Mouse (Mus musculus) CH12.LX (cell line): ENCODE results near the gene Acads. TPM values are rescaled to one million over a fixed set of nuclear protein-coding genes. Genes with fewer than 3 reads are reported as not detected.

Experiments used
- DNase-seq: peaks from one replicate; pipeline ENCODE4 v3.0.0-alpha.2; 2013; ENCODE audit errors: extremely low read depth
- H3K27ac ChIP-seq: 2 replicates; pipeline ENCODE4 v1.5.1; 2012; ENCODE audit warnings: low read depth, mild to moderate bottlenecking, control low read depth, moderate library complexity; ENCODE audit not compliant: insufficient read depth
- H3K27me3 ChIP-seq: replicated peaks from 2 replicates; pipeline ENCODE3; 2012; ENCODE audit warnings: inconsistent platforms
- H3K36me3 ChIP-seq, 2 experiments: replicated peaks in 1 of 2; 2 replicates each; pipeline versions ENCODE3 to v1.6.1; 2012; ENCODE audit warnings: inconsistent platforms in 1 of 2, low read length in 1 of 2, mild to moderate bottlenecking in 1 of 2, mixed read lengths in 1 of 2, moderate library complexity in 1 of 2; ENCODE audit not compliant: control insufficient read depth in 1 of 2, insufficient read depth in 1 of 2
- H3K4me1 ChIP-seq, 2 experiments: 2 replicates each; pipeline ENCODE4 v1.6.1; 2012; ENCODE audit warnings: inconsistent platforms in 1 of 2, moderate library complexity in 1 of 2; ENCODE audit not compliant: insufficient read depth in 2 of 2, control insufficient read depth in 1 of 2
- H3K4me2 ChIP-seq: 2 replicates; pipeline ENCODE4 v1.6.1; 2012; ENCODE audit warnings: low read depth, mild to moderate bottlenecking, control low read depth; ENCODE audit not compliant: poor library complexity, insufficient read depth, severe bottlenecking
- H3K4me3 ChIP-seq, 3 experiments: fragments of 150-350 bp in 1 of 3; sonication (generic) in 1 of 3; replicated peaks in 1 of 3; 2 replicates each; pipeline versions ENCODE3 to v1.5.1; 2011 to 2012; ENCODE audit warnings: low read depth in 2 of 3, low read length in 2 of 3, mild to moderate bottlenecking in 2 of 3, moderate library complexity in 2 of 3, control low read depth in 1 of 3, improper control_type of control experiment in 1 of 3, inconsistent platforms in 1 of 3, mixed read lengths in 1 of 3; ENCODE audit not compliant: poor library complexity in 1 of 3
- H3K79me2 ChIP-seq: replicated peaks from 2 replicates; pipeline ENCODE4 v1.6.1; 2012; ENCODE audit warnings: mild to moderate bottlenecking, moderate library complexity; ENCODE audit not compliant: control insufficient read depth, poor library complexity, insufficient read depth, severe bottlenecking; ENCODE audit errors: extremely low read depth
- H3K9ac ChIP-seq: 2 replicates; pipeline ENCODE4 v1.6.1; 2012; ENCODE audit warnings: low read depth, mild to moderate bottlenecking, control low read depth, moderate library complexity; ENCODE audit not compliant: insufficient read depth
- H3K9me3 ChIP-seq: replicated peaks from 2 replicates; pipeline ENCODE3; 2012; ENCODE audit warnings: low read length, inconsistent platforms, mixed read lengths
- BHLHE40 ChIP-seq: IDR thresholded peaks from 2 replicates; pipeline ENCODE4 v1.6.1; 2011; ENCODE audit warnings: mild to moderate bottlenecking, low read depth, low read length, improper control_type of control experiment
- CHD1 ChIP-seq: IDR thresholded peaks from 2 replicates; pipeline ENCODE4 v1.6.1; 2012; ENCODE audit warnings: low read depth, low read length, improper control_type of control experiment, inconsistent platforms
- CHD2 ChIP-seq: IDR thresholded peaks from 2 replicates; pipeline ENCODE4 v1.6.1; 2011; ENCODE audit warnings: low read length, improper control_type of control experiment
- CTCF ChIP-seq, 2 experiments: IDR thresholded peaks in 1 of 2; conservative IDR thresholded peaks in 1 of 2; 2 replicates each; pipeline ENCODE4 v1.5.1; 2011 to 2012; ENCODE audit warnings: low read depth in 2 of 2, low read length in 2 of 2, improper control_type of control experiment in 1 of 2, inconsistent platforms in 1 of 2, mild to moderate bottlenecking in 1 of 2, moderate library complexity in 1 of 2
- ELF1 ChIP-seq: IDR thresholded peaks from 2 replicates; pipeline ENCODE4 v1.6.1; 2014; ENCODE audit warnings: low read depth, mild to moderate bottlenecking, inconsistent platforms, low read length, improper control_type of control experiment
- EP300 ChIP-seq: IDR thresholded peaks from 2 replicates; pipeline ENCODE4 v1.6.1; 2011; ENCODE audit warnings: low read length, improper control_type of control experiment
- ETS1 ChIP-seq: conservative IDR thresholded peaks from 2 replicates; pipeline ENCODE4 v1.6.1; 2012; ENCODE audit warnings: low read depth, mild to moderate bottlenecking, inconsistent platforms, low read length, improper control_type of control experiment, moderate library complexity
- GABPA ChIP-seq: IDR thresholded peaks from 2 replicates; pipeline ENCODE4 v1.6.1; 2012; ENCODE audit warnings: low read depth, low read length, improper control_type of control experiment, inconsistent platforms; ENCODE audit not compliant: insufficient replicate concordance
- HCFC1 ChIP-seq: IDR thresholded peaks from 2 replicates; pipeline ENCODE4 v1.6.1; 2012; ENCODE audit warnings: low read depth, mild to moderate bottlenecking, inconsistent platforms, low read length, improper control_type of control experiment
- IRF4 ChIP-seq: IDR thresholded peaks from 2 replicates; pipeline ENCODE4 v1.6.1; 2014; ENCODE audit warnings: low read depth, mild to moderate bottlenecking, inconsistent platforms, low read length, improper control_type of control experiment
- JUN ChIP-seq: IDR thresholded peaks from 2 replicates; pipeline ENCODE4 v1.6.1; 2011; ENCODE audit warnings: low read depth, mild to moderate bottlenecking, low read length, improper control_type of control experiment, moderate library complexity; ENCODE audit not compliant: insufficient read depth
- JUND ChIP-seq: conservative IDR thresholded peaks from 2 replicates; pipeline ENCODE4 v1.6.1; 2011; ENCODE audit warnings: low read depth, low read length, improper control_type of control experiment
- MAFK ChIP-seq: IDR thresholded peaks from 2 replicates; pipeline ENCODE4 v1.6.1; 2011; ENCODE audit warnings: low read length, improper control_type of control experiment; ENCODE audit not compliant: insufficient replicate concordance
- MAX ChIP-seq: IDR thresholded peaks from 2 replicates; pipeline ENCODE4 v1.6.1; 2011; ENCODE audit warnings: low read length, improper control_type of control experiment
- MAZ ChIP-seq: IDR thresholded peaks from 2 replicates; pipeline ENCODE4 v1.6.1; 2012; ENCODE audit warnings: low read depth, mild to moderate bottlenecking, inconsistent platforms, low read length, improper control_type of control experiment, moderate library complexity
- MEF2A ChIP-seq: IDR thresholded peaks from 2 replicates; pipeline ENCODE4 v1.6.1; 2014; ENCODE audit warnings: low read depth, mild to moderate bottlenecking, inconsistent platforms, low read length, improper control_type of control experiment, borderline replicate concordance
- MXI1 ChIP-seq: IDR thresholded peaks from 2 replicates; pipeline ENCODE4 v1.6.1; 2011; ENCODE audit warnings: mild to moderate bottlenecking, low read depth, low read length, improper control_type of control experiment
- MYC ChIP-seq: IDR thresholded peaks from 2 replicates; pipeline ENCODE4 v1.6.1; 2011; ENCODE audit warnings: low read depth, mild to moderate bottlenecking, improper control_type of control experiment, low read length
- NELFE ChIP-seq: IDR thresholded peaks from 2 replicates; pipeline ENCODE4 v1.6.1; 2011; ENCODE audit warnings: low read depth, low read length, improper control_type of control experiment
- NRF1 ChIP-seq: IDR thresholded peaks from 2 replicates; pipeline ENCODE4 v1.6.1; 2014; ENCODE audit warnings: low read depth, mild to moderate bottlenecking, inconsistent platforms, low read length, improper control_type of control experiment, moderate library complexity
- POLR2A ChIP-seq: IDR thresholded peaks from 2 replicates; pipeline ENCODE4 v1.6.1; 2011; ENCODE audit warnings: low read depth, mild to moderate bottlenecking, improper control_type of control experiment, low read length
- POLR2AphosphoS2 ChIP-seq: IDR thresholded peaks from 2 replicates; pipeline ENCODE4 v1.6.1; 2011; ENCODE audit warnings: low read depth, low read length, improper control_type of control experiment
- RAD21 ChIP-seq: IDR thresholded peaks from 2 replicates; pipeline ENCODE4 v1.6.1; 2011; ENCODE audit warnings: low read depth, mild to moderate bottlenecking, low read length, improper control_type of control experiment, moderate library complexity
- RCOR1 ChIP-seq: conservative IDR thresholded peaks from 2 replicates; pipeline ENCODE4 v1.6.1; 2012; ENCODE audit warnings: low read depth, mild to moderate bottlenecking, inconsistent platforms, low read length, improper control_type of control experiment
- SIN3A ChIP-seq: IDR thresholded peaks from 2 replicates; pipeline ENCODE4 v1.6.1; 2012; ENCODE audit warnings: low read length, improper control_type of control experiment, inconsistent platforms
- SMC3 ChIP-seq: IDR thresholded peaks from 2 replicates; pipeline ENCODE4 v1.6.1; 2011; ENCODE audit warnings: low read depth, low read length, improper control_type of control experiment
- TCF12 ChIP-seq: IDR thresholded peaks from 2 replicates; pipeline ENCODE4 v1.6.1; 2014; ENCODE audit warnings: low read depth, mild to moderate bottlenecking, inconsistent platforms, low read length, improper control_type of control experiment
- UBTF ChIP-seq: IDR thresholded peaks from 2 replicates; pipeline ENCODE4 v1.6.1; 2012; ENCODE audit warnings: low read depth, mild to moderate bottlenecking, inconsistent platforms, low read length, improper control_type of control experiment, moderate library complexity
- USF1 ChIP-seq: IDR thresholded peaks from 2 replicates; pipeline ENCODE4 v1.6.1; 2014; ENCODE audit warnings: low read depth, mild to moderate bottlenecking, inconsistent platforms, low read length, improper control_type of control experiment
- USF2 ChIP-seq: conservative IDR thresholded peaks from 2 replicates; pipeline ENCODE4 v1.6.1; 2011; ENCODE audit warnings: low read depth, low read length, improper control_type of control experiment
- ZC3H11A ChIP-seq: IDR thresholded peaks from 2 replicates; pipeline ENCODE4 v1.6.1; 2012; ENCODE audit warnings: low read depth, mild to moderate bottlenecking, inconsistent platforms, low read length, improper control_type of control experiment
- ZMIZ1 ChIP-seq: IDR thresholded peaks from 2 replicates; pipeline ENCODE4 v1.6.1; 2012; ENCODE audit warnings: low read depth, mild to moderate bottlenecking, inconsistent platforms, low read length, improper control_type of control experiment
- ZNF384 ChIP-seq: IDR thresholded peaks from 2 replicates; pipeline ENCODE4 v1.6.1; 2012; ENCODE audit warnings: low read depth, low read length, improper control_type of control experiment, inconsistent platforms
- dilution Hi-C: fragments of 300-500 bp; cut with MboI; formaldehyde crosslinking; loops from 2 replicates; pipeline ENCODE4 v1.14.3; 2020; ENCODE audit warnings: low sequenced_read_pairs; ENCODE audit not compliant: extremely low pct_unique_long_range_greater_than_20kb, extremely low pct_ligation_motif_present
- in situ Hi-C: fragments of 300-500 bp; cut with MboI; formaldehyde crosslinking; loops from 3 replicates; pipeline ENCODE4 v1.14.3; 2019; ENCODE audit warnings: low sequenced_read_pairs, low pct_ligation_motif_present, low pct_unique_long_range_greater_than_20kb, mixed read lengths
- polyA plus RNA-seq: library from polyadenylated mRNA; unstranded; fragments of >175 nt; gene quantifications from 2 replicates; pipeline ENCODE4 v1.2.1, GENCODE M21; 2012; ENCODE audit warnings: low read depth; ENCODE audit not compliant: insufficient read length
- total RNA-seq, 2 experiments: library from RNA; depleted of rRNA; stranded (reverse); fragments of 300-350 nt in 1 of 2; fragments of >200 nt in 1 of 2; gene quantifications; 2 replicates each; pipeline ENCODE4 v1.2.3; 2012 to 2014

The Acads gene
- total and polyA plus RNA-seq, 3 experiments, result 43.0 to 57.8 (median 43.1) TPM

DNA sequence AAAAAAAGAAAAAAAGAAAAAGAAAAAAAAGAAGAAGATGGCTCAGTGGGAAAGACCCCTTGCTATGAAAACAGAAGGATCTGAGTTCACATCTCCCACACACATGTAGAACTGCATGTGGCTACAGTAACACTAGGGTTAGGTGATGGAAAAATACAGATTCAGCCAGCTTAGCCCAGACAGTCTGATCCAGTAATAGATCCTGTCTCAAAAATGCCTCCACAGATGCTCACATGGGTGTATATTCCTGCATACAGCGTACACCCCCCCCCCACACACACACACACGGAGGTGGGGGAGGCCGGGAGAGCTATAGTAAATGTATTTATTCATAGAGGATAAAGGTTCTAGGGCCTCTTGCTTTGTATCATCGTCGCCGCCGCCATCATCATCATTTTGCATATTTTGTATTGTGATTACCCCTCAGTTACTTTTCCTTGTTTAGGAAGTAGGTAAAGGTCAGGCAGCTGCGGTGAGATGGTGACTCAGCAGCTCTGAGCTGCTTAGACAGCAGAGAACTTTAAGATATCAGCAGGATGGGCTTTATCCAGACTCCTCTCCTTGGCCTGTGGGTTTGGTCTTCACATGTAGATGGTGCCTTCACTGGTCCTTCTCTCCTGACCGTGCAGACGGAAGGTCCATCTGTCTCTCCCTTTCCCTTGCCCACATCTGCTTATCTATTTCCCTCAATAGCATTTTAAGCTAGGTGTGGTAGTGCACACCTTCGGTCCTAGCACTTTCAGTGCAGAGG lies 50.3 kb downstream of the Acads start:
- Histone ChIP-seq H3K9me3 (no peaks in the 10 kb centered on the region), H3K27ac (no peak overlapping the region), H3K79me2 (peaks cover 4% of the 10 kb centered on the region; the same call in 1 of the 2 replicates), H3K4me3 (no peak overlapping the region), H3K4me2 (no peak overlapping the region), H3K27me3 (no peaks in the 10 kb centered on the region), H3K4me1 (peaks cover 4 to 50% of the 10 kb centered on the region in 2 experiments; a peak in 3 of 4 replicates), H3K9ac (no peak overlapping the region), H3K36me3 (peaks cover 2 to 48% of the 10 kb centered on the region in 2 experiments)
- DNase-seq, result peak; percentile 58
- in situ Hi-C loops (no loop called here), dilution Hi-C loops (no loop called here)
- TF ChIP-seq ZMIZ1, result no peak
- no peak for TF ChIP-seq USF1
- no peak for TF ChIP-seq BHLHE40
- TF ChIP-seq ETS1, result no peak
- TF ChIP-seq USF2, result no peak
- TF ChIP-seq JUN, result no peak
- no peak for TF ChIP-seq CHD1
- TF ChIP-seq TCF12, result no peak
- TF ChIP-seq MAX, result no peak
- TF ChIP-seq SIN3A, result no peak
- TF ChIP-seq MEF2A, result no peak
- no peak for TF ChIP-seq RAD21
- TF ChIP-seq MYC, result no peak
- TF ChIP-seq JUND, result no peak
- no peak for TF ChIP-seq GABPA
- TF ChIP-seq CTCF (conservative IDR thresholded peaks at IDR 0.05 in 1 of 2, IDR thresholded peaks at IDR 0.05 in 1 of 2; ENCODE audit: low read depth in 2 of 2, low read length in 2 of 2), result no peak
- no peak for TF ChIP-seq POLR2A
- no peak for TF ChIP-seq ZC3H11A
- no peak for TF ChIP-seq UBTF

GRCm38 (mm10) chr5:115066245-115066644 lies 52.9 kb downstream of the Acads start:
- TF ChIP-seq NRF1, result no peak
- TF ChIP-seq ELF1, result no peak
- TF ChIP-seq RCOR1, result no peak
- TF ChIP-seq USF2, result no peak
- TF ChIP-seq MXI1, result no peak
- no peak for TF ChIP-seq SIN3A
- no peak for TF ChIP-seq ZMIZ1
- TF ChIP-seq CHD2, result no peak
- no peak for TF ChIP-seq NELFE
- no peak for TF ChIP-seq JUN
- TF ChIP-seq ETS1, result no peak
- no peak for TF ChIP-seq MAFK
- TF ChIP-seq IRF4, result no peak
- TF ChIP-seq MAZ, result no peak
- TF ChIP-seq EP300, result no peak
- TF ChIP-seq ZNF384, result no peak
- no peak for TF ChIP-seq HCFC1
- TF ChIP-seq POLR2AphosphoS2, result no peak
- TF ChIP-seq SMC3, result no peak
- H3K27ac ChIP-seq, result no peak overlapping the region
- H3K79me2 ChIP-seq, result peaks cover 4% of the 10 kb centered on the region; the same call in 1 of the 2 replicates
- no peaks in the 10 kb centered on the region for H3K27me3 ChIP-seq
- no peaks in the 10 kb centered on the region for H3K9me3 ChIP-seq
- no peak overlapping the region for H3K4me3 ChIP-seq
- peaks cover 4 to 42% of the 10 kb centered on the region in 2 experiments; a peak in 3 of 4 replicates for H3K4me1 ChIP-seq
- peaks cover 6 to 55% of the 10 kb centered on the region in 2 experiments for H3K36me3 ChIP-seq
- no peak overlapping the region for H3K9ac ChIP-seq
- in situ Hi-C loops, result no loop called here
- no peak for DNase-seq
- dilution Hi-C loops, result no loop called here
- no peak overlapping the region for H3K4me2 ChIP-seq
